Mouse (Mus musculus): ENCODE data around the gene Gga2.

The Gga2 gene

DNA sequence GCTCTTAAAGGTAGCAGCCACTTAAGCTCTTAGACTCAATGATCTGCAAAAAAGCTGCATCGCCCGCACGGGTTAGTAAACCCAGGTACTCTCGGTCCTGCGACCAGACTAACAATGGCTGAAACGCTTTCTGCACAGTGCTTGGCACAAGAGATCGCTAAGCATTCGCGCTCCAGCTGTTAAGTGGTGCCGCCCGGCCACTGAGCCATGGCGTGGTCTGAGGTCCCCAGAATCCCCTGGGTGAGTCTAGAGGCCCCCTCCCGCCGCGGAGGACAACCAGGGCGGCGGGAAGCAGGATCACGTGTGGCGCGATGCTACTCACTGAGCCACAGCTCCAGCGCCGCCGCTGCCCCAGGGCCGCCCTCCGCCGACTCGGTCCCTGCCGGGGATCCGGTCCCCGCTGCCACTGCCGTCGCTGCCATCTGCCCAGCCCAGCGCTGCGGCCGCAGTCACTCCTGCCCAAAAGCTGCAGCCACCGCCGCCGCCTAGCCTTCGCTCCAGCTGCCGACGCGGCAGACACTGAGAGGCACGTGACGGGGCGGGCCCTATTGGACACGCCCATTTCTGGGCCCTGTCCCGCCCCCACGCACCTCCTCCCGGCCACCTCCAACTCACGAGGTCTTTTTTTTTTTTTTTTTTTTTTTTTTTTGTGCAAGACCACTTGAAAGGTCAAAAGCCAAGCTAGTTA lies at the start of gene Gga2:
Gene Gga2 (minus strand): TSS at position 556 of the 688 bp plus-strand sequence.
- DNase-seq: peak; percentile 92 to 95

DNA sequence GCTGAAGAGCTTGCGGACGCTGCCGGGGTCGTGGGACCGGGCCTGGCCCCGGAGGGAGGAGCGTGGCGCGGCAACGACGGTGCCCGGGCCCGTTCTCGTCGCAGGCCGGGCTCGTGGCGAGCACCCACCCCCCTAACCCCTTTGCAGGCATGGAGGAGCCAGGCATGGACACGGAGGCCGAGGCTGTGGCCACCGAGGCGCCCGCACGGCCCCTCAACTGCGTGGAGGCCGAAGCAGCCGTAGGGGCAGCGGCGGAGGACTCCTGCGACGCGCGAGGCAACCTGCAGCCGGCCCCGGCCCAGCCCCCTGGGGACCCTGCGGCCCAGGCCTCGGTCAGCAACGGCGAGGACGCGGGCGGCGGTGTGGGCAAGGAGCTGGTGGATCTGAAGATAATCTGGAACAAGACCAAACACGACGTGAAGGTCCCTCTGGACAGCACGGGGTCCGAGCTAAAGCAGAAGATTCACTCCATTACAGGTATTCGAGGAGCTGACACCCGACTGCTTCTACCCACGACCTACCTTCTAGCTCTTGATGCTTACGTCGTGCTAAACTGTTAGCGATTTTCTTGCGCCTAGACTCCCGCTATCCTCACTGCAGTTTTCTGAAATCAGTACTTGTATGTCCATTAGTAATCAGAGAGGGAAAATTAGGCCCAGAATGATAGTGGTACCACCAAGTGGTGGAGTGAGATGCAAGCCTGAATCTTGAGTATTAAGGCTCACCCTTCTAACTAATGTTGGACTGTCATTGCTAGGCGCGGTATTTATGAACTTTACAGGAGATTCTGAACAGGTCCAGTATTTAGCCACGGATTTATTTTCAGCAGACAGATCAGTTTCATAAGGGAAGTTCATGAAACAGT lies 46.7 kb upstream of the Gga2 start:
- peak in 1 of 2 experiments; percentile 38 for DNase-seq

GRCm38 (mm10) chr7:122066945-122067516 lies 46.0 kb upstream of the Gga2 start, which contains the start of the genes Ubfd1 and Ears2:
Ubfd1 (plus strand) TSS chr7:122067175.
Ears2 (minus strand) TSS chr7:122067263.
- DNase-seq: peak; percentile 96 to 97

- peak in 1 of 2 experiments; percentile 8 for DNase-seq
Observed at GRCm38 (mm10) chr7:122066102-122066944, 45.3 kb upstream of the Gga2 start.

DNA sequence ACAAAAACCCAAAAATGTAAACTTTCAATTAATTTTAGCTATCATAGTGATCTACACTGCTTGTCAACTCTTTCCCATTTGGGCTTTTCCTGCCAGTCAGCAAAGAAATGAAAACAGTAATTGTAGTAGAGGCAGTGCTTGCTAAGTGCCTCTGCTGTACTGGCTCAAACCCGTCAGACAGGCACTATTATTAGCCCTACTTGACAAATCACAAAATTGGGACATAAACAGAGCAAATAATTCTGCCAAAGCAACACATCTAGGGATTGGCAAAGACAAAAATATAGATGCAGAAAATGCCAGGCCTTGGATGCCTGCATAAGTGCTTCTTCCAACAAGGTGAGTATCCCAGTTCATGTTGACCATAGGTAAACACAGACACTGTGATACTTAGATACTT lies 44.6 kb upstream of the Gga2 start:
- no peak for DNase-seq

DNA sequence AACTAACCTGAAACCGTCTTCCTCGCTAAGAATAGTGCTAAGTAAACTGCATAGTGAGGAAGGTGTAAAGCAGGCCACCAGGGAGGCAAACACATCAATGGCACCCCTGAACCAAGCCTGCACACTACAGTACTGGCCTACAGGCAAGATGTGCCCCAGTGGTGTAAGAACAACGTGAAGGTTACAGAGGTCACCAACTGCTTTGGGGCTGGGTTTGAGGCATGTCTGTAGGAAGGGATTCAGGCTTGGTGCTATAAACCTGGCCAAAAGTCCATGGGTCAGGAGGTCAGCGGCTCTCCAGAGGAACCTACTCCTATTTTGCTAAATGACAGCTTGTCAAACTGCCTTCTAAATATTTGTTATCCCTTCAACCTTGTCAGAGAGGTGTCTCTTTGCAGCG lies 35.6 kb upstream of the Gga2 start:
- no peak for DNase-seq

DNA sequence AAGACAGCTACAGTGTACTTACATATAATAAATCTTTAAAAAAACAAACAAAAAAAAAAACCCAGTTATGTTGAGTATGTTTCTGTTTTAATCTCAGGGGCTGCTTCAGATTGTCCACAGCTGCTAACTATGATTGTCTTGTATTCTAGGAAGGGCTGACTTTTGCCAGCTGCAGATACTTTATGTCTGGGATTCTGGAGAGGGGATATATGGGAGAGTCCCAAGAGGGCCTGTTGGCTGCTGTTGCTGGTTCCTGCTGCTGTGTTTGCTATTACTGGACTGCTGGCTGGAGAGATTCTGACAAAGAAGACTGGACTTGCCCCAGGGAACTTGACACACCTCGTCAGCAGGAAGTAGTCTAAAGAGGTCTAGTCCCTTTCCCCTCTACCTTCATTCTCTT lies 29.8 kb upstream of the Gga2 start:
- no peak for DNase-seq

DNA sequence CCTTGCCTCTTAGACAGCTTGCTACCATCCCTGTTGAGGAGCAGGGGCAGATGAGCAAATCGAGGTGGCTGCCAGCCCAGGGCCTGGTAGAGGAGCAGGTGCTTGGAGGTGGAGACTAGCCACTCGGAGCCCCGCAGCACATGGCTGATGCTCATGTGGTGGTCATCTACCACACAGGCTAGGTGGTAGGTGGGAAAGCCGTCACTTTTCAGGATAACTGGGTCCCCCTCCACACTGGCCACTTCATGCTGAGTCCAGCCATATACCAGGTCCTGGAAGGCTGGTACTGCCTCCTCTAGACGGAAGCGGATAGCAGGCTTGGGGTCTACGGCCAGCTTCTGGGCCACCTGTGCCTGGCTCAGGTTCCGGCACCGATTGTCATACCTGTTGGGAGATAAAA lies 27.2 kb upstream of the Gga2 start:
- DNase-seq: no peak

DNA sequence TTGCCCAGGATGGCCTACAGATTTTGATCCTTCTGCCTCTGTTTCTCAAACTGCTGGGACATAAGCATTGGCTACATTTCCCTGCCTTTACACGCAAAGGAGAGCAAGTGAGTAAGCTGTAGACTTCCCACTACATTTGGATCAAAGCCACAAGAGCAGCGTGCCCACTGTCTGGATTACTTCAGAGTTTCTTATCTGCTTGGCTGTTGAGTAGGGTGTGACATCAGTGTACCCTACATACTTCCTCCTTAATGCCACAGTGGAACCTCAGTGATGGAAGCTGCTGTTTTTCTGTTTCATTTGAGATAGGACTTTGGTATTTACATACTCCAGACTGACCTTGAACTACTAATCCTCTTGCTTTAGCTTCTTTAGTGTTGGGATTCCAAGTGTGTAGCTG lies 25.8 kb upstream of the Gga2 start:
- no peak for DNase-seq

GRCm38 (mm10) chr7:122045711-122046110 lies 24.7 kb upstream of the Gga2 start:
- DNase-seq: no peak

DNA sequence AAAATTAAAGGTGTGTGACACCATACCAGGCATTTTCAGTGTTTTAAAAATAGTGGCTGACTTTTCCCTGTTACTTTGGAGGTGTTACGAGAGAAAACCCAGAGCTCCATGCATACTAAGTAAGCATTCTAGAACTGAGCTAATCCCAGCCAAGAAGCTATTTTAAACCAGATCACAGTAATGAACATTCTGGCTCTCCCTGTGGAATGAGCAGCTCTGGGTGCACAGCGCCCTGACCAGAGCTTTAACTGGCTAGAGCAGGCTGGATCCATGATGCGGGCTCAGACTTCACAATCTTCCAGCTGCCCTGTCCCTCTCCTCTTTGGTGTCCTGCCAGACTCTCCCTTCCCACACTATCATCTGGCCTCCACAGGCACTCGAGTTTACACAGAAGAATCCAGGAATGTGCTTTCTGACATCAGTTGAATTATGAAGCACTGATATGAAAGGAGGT lies 24.2 kb upstream of the Gga2 start:
- DNase-seq: peak; percentile 11 to 32

DNA sequence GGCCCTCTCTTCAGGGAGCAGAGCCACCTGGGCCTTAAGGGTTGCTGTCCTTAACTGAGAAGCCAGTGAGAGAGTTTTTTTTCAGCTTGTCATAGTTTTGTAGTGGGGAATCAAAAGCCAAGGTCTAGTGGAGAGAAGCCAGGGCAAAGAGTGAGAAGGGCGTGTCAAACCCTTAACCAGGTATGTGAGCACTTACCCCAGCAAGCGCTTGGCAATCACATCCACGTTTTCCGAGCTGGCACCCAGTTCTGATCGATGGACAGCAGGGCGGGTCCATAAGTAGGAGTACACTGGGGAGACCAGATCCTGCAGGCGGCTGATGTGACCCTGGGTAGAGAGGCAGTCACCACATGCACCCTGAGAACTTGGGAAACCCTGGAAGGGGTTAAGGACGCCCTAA lies 23.1 kb upstream of the Gga2 start:
- no peak for DNase-seq

GRCm38 (mm10) chr7:122034348-122034747 lies 13.3 kb upstream of the Gga2 start:
- DNase-seq: peak in 1 of 2 experiments; percentile 39

DNA sequence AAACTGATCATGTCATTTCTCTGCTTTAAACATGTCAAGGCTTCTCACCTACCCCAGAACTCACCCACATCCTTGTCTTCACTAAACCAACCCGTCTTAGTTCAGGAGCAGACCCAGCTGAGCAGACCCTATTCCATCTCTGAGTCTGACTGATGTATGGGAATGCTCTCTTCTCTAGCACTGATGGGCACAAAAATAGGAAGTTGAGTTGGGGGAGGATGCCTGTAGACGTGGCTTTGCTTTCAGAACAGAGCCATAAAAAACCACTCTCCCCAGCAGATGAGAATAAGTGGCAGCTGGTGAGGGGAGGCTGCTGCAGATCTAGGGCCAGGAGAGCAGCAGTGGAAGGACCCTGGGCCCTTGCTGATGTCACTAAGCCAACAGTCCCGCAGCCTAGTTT lies 12.3 kb upstream of the Gga2 start:
- no peak for DNase-seq

DNA sequence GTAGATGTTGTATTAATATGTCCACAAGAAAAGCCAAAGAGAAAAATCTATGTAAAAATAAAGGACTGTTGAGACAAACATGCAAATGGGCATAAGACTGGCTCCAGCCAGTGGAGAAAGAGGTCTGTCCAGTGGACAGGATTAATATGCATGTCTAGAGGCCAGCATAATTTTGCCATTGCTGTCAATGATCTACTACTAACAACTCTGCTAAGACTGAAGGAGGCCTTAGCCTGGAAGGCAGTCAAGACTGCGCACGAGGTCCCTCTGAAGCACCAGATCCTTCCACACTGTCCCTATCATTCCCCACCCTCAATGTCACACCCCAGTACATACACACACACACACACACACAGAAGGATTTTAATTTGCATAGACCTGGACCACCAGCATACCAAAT lies 1.1 kb upstream of the Gga2 start:
- DNase-seq: peak; percentile 56 to 78

- no peak for DNase-seq
Observed at GRCm38 (mm10) chr7:122020273-122020666, 752 bp downstream of the Gga2 start.

DNA sequence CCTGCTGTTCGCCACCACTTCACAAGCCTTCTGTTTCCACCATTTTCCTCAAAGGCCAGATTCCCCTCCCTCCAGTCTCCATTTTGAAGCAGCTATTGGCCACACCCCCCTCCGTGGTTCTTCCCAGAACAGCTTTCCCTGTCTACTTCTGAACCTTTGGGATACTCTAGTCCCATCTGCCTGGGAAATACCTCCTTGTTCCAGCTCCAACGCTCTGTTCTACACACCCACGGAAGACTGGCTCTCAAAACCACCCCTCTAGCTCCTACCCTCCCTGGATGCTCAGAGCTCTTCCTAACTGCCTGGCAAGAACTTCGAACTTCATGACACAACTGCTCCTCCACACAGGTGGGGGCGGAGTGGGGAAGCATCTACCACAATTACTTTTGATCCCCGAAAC lies 2.0 kb downstream of the Gga2 start:
- DNase-seq: no peak

GRCm38 (mm10) chr7:122018247-122018646 lies 2.8 kb downstream of the Gga2 start:
- no peak for DNase-seq

GRCm38 (mm10) chr7:122015734-122016133 lies 5.3 kb downstream of the Gga2 start:
- peak; percentile 68 to 72 for DNase-seq

DNA sequence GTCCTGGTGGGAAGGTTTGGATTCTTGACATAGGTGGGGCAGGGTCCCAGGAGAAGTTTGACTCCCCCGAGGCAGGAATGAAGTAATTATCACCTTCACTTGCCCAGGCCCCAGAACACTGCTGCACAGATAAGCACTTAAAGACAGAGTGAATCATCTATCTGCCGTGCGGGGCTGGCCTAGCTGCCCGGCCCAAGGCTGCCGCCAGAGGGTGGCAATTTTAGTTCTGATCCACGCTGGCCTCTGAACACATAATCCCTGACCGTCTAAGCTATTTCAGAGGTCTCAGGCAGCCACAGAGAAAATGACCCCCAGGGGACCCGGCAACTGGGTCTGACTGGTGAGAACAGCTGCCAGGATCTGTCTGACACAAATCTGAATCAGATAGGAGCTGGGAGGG lies 5.9 kb downstream of the Gga2 start:
- peak; percentile 30 to 62 for DNase-seq

GRCm38 (mm10) chr7:122012949-122013348 lies 8.1 kb downstream of the Gga2 start:
- DNase-seq: no peak

DNA sequence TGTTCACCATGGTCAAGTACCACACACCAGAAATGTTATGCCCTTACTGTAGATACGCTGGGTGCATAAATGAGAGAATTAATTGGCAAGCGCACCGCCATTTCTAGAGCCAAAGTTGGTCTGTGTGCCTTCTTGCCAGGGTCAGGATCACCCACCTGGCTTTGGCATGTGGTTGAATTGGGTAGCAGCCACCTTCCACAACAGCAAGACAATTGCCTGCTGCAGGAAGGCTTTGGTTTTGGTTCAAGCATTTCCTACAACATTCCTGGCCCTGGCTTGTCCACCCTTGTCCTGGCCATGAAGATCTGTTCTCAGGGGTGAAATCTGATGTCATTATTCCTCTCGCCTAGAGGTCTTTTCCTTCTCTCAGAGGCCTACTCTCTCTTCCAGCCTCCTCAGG lies 8.7 kb downstream of the Gga2 start:
- no peak for DNase-seq

GRCm38 (mm10) chr7:122000396-122000795 lies 20.6 kb downstream of the Gga2 start:
- no peak for DNase-seq
